Mouse (Mus musculus) thymus, adult 2 months (tissue): ENCODE data around the gene Tmem95.

Experiments
- CTCF ChIP-seq: fragments of 200-500 bp; IDR thresholded peaks from 2 replicates; pipeline ENCODE4 v1.5.1; 2012; ENCODE audit warnings: mild to moderate bottlenecking, control low read depth, low read length, moderate library complexity, borderline replicate concordance; ENCODE audit not compliant: control insufficient read depth, poor library complexity, insufficient read depth; ENCODE audit errors: extremely low read depth
- POLR2A ChIP-seq: fragments of 200-500 bp; IDR thresholded peaks from 2 replicates; pipeline ENCODE4 v1.6.1; 2012; ENCODE audit warnings: mild to moderate bottlenecking, low read length, control low read depth, moderate library complexity; ENCODE audit not compliant: control insufficient read depth, poor library complexity, insufficient read depth; ENCODE audit errors: extremely low read depth

DNA sequence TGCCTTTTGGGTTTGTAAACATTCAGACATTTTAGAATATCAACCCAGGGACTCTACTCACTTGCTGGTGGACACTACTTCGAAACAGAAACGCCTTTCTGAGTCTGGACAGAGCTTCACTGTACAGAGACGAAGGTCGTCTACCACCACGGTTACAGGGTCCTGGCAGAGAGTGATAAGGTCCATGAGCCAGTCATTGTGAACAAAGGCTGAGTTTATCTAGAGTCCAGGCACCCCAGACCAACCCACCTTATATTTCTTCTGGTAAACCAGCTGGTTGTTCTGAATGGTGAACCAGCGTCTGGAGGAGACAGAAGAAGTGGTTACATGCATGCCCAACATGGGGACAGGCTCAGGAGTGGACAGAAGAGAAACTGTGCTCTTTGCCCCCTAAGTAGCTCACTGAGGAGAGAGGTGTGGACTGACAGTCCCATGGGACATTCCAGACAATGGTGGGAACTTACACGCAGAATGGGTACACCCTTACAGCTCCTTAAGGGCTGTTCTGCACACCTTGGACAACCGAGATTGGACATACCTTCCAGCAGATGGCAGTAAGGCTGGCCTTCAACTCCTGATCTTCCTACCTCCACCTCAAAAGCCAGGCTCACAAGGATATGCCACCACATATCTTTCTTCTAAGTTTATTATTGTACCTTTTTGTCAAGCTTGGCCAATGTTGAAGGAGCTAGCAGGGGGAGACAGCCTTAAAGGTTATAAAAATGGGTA is 9.3 kb upstream of the Tmem95 start:
- TF ChIP-seq CTCF, result no peak
- TF ChIP-seq POLR2A, result no peak
